Mouse (Mus musculus): ENCODE measurements around the gene Inmt. TPM values are rescaled to one million over a fixed set of nuclear protein-coding genes. Genes with fewer than 3 reads are reported as not detected.

Gene Inmt
- total RNA-seq, 2 experiments from 2014 or later, result 0.25 to 0.89 TPM

- DNase-seq, result no peak
Observed at GRCm38 (mm10) chr6:55169818-55170217, 5.0 kb downstream of the Inmt start.

GRCm38 (mm10) chr6:55166777-55167463, 7.9 kb downstream of the Inmt start:
- DNase-seq, result peak; percentile 63

GRCm38 (mm10) chr6:55163046-55163584, 11.7 kb downstream of the Inmt start:
- DNase-seq, result no peak

GRCm38 (mm10) chr6:55161311-55161761, 13.5 kb downstream of the Inmt start:
- no peak for DNase-seq

- DNase-seq, result no peak
Observed at GRCm38 (mm10) chr6:55159256-55159655, 15.6 kb downstream of the Inmt start.

GRCm38 (mm10) chr6:55152226-55152625, 22.6 kb downstream of the Inmt start:
- no peak for DNase-seq

- DNase-seq, result no peak
Observed at GRCm38 (mm10) chr6:55146138-55146537, 28.7 kb downstream of the Inmt start.

GRCm38 (mm10) chr6:55145285-55145684, 29.6 kb downstream of the Inmt start:
- DNase-seq, result no peak

- DNase-seq, result peak; percentile 48
Observed at GRCm38 (mm10) chr6:55138343-55138742, 36.5 kb downstream of the Inmt start.

- DNase-seq, result no peak
Observed at GRCm38 (mm10) chr6:55133425-55133824, 41.4 kb downstream of the Inmt start.

- no peak for DNase-seq
Observed at GRCm38 (mm10) chr6:55132794-55133193, 42.0 kb downstream of the Inmt start, which contains the start of gene Crhr2. Gene Crhr2 (minus strand): TSS chr6:55133016.

GRCm38 (mm10) chr6:55131301-55131700, 43.5 kb downstream of the Inmt start:
- no peak for DNase-seq

- DNase-seq, result no peak
Observed at GRCm38 (mm10) chr6:55130631-55131030, 44.2 kb downstream of the Inmt start.

- no peak for DNase-seq
Observed at GRCm38 (mm10) chr6:55128391-55128790, 46.5 kb downstream of the Inmt start.

- no peak for DNase-seq
Observed at GRCm38 (mm10) chr6:55126576-55126975, 48.3 kb downstream of the Inmt start.

- no peak for DNase-seq
Observed at GRCm38 (mm10) chr6:55123056-55123455, 51.8 kb downstream of the Inmt start.

Other genes starting within 250 kb of the Inmt start
- gene Nod1, start 202.4 kb downstream of the Inmt start, total RNA-seq (2021), result 1 to 10 TPM; 7.0 to 7.6 TPM
- gene Ggct, start 182.1 kb downstream of the Inmt start, total RNA-seq (2021), result 1 to 10 TPM; 6.3 TPM
- gene Gars, start 137.0 kb downstream of the Inmt start, total RNA-seq (2021), result 10 to 100 TPM; 66.8 to 72.7 TPM
- 1 to 10 TPM; 3.4 to 4.8 TPM for gene Crhr2, start 42.0 kb downstream of the Inmt start, total RNA-seq (2021)
- 1 to 10 TPM; 3.3 to 4.1 TPM for gene Mindy4, start 28.3 kb upstream of the Inmt start, total RNA-seq (2021)
- gene Aqp1, start 161.4 kb upstream of the Inmt start, total RNA-seq (2021), result 100 to 1,000 TPM; 127 to 167 TPM
- gene Ghrhr, start 201.3 kb upstream of the Inmt start, total RNA-seq (2021), result not detected

Data from gastrocnemius, postnatal 10 days (tissue).